Mouse (Mus musculus) embryonic facial prominence, embryonic 12.5 days (tissue): Measurements from ENCODE around the gene Lsm12. TPM values are rescaled to one million over a fixed set of nuclear protein-coding genes. Genes with fewer than 3 reads are reported as not detected.

Experiments used
- ATAC-seq: fragments of 200-750 bp; cut with Nextera tagmentation; 2 replicates; pipeline ENCODE4 v1.8.0; 2017; ENCODE audit not compliant: insufficient number of reproducible peaks, insufficient read depth, low FRiP score, low TSS enrichment
- H3K27ac ChIP-seq: fragments of 300-500 bp; sonication (generic); 2 replicates; pipeline ENCODE4 v1.5.1; 2016; ENCODE audit warnings: mild to moderate bottlenecking
- H3K27me3 ChIP-seq: fragments of 300-500 bp; sonication (generic); 2 replicates; pipeline ENCODE4 v1.6.1; 2016; ENCODE audit warnings: mild to moderate bottlenecking, moderate library complexity
- H3K36me3 ChIP-seq: fragments of 300-500 bp; sonication (generic); 2 replicates; pipeline ENCODE4 v1.6.1; 2016; ENCODE audit warnings: mild to moderate bottlenecking
- H3K4me1 ChIP-seq: fragments of 300-500 bp; sonication (generic); 2 replicates; pipeline ENCODE4 v1.6.1; 2016
- H3K4me2 ChIP-seq: fragments of 300-500 bp; sonication (generic); replicated peaks from 2 replicates; pipeline ENCODE4 v1.6.1; 2016; ENCODE audit warnings: mild to moderate bottlenecking, moderate library complexity
- H3K4me3 ChIP-seq: fragments of 300-500 bp; sonication (generic); 2 replicates; pipeline ENCODE4 v1.5.1; 2016; ENCODE audit warnings: mild to moderate bottlenecking
- H3K9ac ChIP-seq: fragments of 300-500 bp; sonication (generic); 2 replicates; pipeline ENCODE4 v1.6.1; 2016; ENCODE audit warnings: mild to moderate bottlenecking, moderate library complexity
- H3K9me3 ChIP-seq: fragments of 300-500 bp; sonication (generic); 2 replicates; pipeline ENCODE4 v1.6.1; 2016; ENCODE audit warnings: mild to moderate bottlenecking, moderate library complexity
- WGBS: fragments of 180-500 bp; shearing (Covaris S2); methylation state at CpG from one replicate; pipeline ENCODE4 v1.1.7; 2016; 5-methylcytosine and 5-hydroxymethylcytosine counted together
- polyA plus RNA-seq: library from polyadenylated mRNA; unstranded; fragments of >200 nt; fragmentation: Nextera tagmentation; extraction: Ambion mirVana; gene quantifications from 2 replicates; pipeline ENCODE4 v1.2.1, GENCODE M21; 2016

The Lsm12 gene
- polyA plus RNA-seq, 1 experiment from 2014 or later = 108 TPM

DNA sequence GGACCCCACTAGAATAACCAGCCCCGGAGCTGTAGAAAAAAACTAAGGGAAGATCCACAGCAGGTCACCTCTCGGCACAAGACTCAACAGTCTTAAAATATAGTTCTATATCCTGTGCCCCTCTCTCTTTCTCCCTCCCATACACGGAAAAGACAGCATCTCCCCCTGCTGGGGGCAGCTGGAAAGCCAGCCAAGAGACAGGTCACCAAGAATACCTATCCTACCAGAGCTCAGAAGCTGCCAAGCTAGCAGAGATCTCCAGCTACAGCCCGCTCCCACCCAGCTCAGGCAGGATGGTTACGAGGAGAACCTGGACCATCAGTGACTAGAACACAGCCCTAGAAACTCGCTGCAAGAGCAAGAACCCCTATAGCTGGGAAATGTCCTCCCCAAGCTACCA lies 38.1 kb upstream of the Lsm12 start:
- no peak for ATAC-seq
- Histone ChIP-seq H3K9ac (no peak overlapping the region), H3K36me3 (peaks cover 10% of the 10 kb centered on the region; the same call in 1 of the 2 replicates), H3K4me1 (peaks cover 59% of the 10 kb centered on the region), H3K4me3 (no peak overlapping the region), H3K4me2 (no peak overlapping the region), H3K27me3 (no peaks in the 10 kb centered on the region), H3K9me3 (no peaks in the 10 kb centered on the region), H3K27ac (no peak overlapping the region)
- WGBS = 38% methylated on average over 6 of the region's 6 CpGs

DNA sequence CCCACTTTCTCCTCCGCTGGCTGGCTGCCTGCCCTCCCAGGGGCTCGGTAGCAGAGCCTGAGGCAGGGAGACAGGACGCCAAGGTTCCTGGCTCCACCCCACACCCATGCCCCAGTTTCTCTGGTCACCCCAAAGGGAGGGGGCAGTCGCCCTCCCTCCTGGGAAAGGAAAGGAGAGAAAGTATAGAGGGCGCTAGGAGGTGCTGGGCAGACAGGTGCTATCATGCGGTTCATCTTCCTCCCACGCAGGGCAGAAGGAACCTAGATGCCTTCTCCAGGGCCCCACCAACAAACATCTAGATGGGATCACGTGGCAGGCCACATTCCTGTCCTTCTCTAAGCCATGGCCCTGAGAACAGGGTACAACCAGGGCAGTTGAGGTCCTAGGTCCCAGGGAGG lies 36.9 kb upstream of the Lsm12 start:
- no peaks in the 10 kb centered on the region for H3K27me3 ChIP-seq
- no peak overlapping the region for H3K4me2 ChIP-seq
- no peak overlapping the region; the same call in 1 of the 2 replicates for H3K27ac ChIP-seq
- no peak overlapping the region for H3K4me3 ChIP-seq
- H3K36me3 ChIP-seq = peaks cover 13% of the 10 kb centered on the region; the same call in 1 of the 2 replicates
- WGBS = 70% methylated on average over 8 of the region's 8 CpGs
- peaks cover 59% of the 10 kb centered on the region for H3K4me1 ChIP-seq
- no peaks in the 10 kb centered on the region for H3K9me3 ChIP-seq
- no peak overlapping the region for H3K9ac ChIP-seq
- no peak for ATAC-seq

DNA sequence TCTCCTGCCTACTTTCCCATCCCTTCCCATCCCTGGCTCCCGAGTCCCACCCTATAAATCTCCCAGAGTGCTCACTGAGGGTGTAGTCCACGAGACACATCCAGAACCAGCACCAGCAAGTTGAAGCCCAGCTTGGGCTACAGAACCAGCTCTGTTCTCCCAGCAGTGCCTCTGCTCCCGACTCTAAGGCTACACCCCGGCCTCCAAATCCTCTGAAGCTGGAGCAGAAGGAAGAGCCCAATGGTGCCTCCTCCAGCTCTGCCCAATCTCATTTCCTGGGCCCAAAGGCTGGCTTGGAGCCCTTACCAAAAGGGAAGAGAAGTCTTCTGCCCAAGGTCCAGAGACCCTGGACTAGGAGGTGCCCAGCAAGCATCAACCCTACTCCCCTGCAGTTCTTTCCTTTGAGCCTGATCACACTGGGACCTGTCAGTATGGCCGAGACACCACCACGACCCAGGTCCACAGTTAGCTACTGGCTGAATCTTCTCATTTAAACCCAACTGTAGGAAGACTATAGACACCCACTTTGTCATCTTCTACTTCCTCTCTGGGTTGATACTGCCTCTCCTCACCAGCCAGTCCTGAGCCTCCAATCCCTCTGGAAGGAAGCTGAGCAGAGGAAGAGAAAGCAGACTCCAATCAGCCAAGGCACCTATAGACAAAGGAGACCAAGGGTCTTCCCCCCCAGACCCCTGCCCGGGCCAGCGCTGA lies 36.3 kb upstream of the Lsm12 start:
- 86% methylated on average over 8 of the region's 8 CpGs for WGBS
- Histone ChIP-seq H3K9ac (no peak overlapping the region), H3K9me3 (no peaks in the 10 kb centered on the region), H3K27ac (no peak overlapping the region; the same call in 1 of the 2 replicates), H3K4me2 (no peak overlapping the region), H3K4me1 (peaks cover 57% of the 10 kb centered on the region), H3K36me3 (peaks cover 13% of the 10 kb centered on the region; the same call in 1 of the 2 replicates), H3K27me3 (no peaks in the 10 kb centered on the region), H3K4me3 (no peak overlapping the region)
- ATAC-seq = no peak

DNA sequence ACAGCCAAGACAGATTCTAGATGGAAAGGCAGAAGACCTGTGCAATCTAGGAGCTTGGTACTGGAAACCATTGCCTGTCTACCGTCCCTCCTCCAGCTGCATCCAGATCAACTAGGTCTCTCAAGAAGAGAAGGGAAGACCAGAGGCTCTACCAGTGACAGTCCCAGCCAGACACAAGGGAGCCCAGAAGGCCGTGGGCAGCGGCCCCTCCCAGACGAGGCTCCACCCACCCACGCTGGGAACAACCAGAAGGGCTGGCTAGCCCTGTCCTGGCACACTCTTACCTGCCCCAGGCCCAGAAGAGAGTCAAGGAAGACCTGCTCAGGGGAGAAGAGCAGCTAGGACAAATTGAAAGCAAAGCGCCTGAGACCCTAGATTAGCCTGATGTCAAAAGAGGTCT lies 35.4 kb upstream of the Lsm12 start:
- Histone ChIP-seq H3K4me1 (peaks cover 64% of the 10 kb centered on the region), H3K9ac (no peak overlapping the region), H3K4me3 (no peak overlapping the region), H3K4me2 (no peak overlapping the region), H3K27me3 (no peaks in the 10 kb centered on the region), H3K27ac (peak overlapping the region; percentile 25; the same call in 1 of the 2 replicates), H3K9me3 (no peaks in the 10 kb centered on the region), H3K36me3 (peaks cover 13% of the 10 kb centered on the region; the same call in 1 of the 2 replicates)
- WGBS = 68% methylated on average over 6 of the region's 6 CpGs
- ATAC-seq = no peak

DNA sequence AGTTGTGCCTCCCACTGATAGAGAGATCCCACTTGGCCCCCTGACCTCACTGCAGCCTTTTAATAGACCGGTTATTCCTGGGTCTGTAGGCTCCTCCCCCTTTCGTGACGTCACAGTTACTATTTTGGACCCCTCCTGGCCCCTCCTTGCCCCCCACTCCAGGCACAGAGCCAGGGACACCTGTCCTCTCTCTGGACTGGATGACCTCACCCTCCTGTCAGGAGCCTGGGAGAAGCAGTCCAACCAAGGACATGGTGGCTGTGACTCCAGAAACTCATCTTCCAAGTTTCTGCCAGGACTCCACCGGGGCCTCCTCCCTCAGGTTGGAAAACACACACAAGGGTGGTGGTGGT lies 34.9 kb upstream of the Lsm12 start:
- Histone ChIP-seq H3K4me3 (no peak overlapping the region), H3K36me3 (peaks cover 13% of the 10 kb centered on the region; the same call in 1 of the 2 replicates), H3K27me3 (no peaks in the 10 kb centered on the region), H3K9me3 (no peaks in the 10 kb centered on the region), H3K27ac (peak overlapping the region; percentile 25; the same call in 1 of the 2 replicates), H3K9ac (no peak overlapping the region), H3K4me1 (peaks cover 64% of the 10 kb centered on the region), H3K4me2 (no peak overlapping the region)
- no peak for ATAC-seq
- 77% methylated on average over 4 of the region's 4 CpGs for WGBS

DNA sequence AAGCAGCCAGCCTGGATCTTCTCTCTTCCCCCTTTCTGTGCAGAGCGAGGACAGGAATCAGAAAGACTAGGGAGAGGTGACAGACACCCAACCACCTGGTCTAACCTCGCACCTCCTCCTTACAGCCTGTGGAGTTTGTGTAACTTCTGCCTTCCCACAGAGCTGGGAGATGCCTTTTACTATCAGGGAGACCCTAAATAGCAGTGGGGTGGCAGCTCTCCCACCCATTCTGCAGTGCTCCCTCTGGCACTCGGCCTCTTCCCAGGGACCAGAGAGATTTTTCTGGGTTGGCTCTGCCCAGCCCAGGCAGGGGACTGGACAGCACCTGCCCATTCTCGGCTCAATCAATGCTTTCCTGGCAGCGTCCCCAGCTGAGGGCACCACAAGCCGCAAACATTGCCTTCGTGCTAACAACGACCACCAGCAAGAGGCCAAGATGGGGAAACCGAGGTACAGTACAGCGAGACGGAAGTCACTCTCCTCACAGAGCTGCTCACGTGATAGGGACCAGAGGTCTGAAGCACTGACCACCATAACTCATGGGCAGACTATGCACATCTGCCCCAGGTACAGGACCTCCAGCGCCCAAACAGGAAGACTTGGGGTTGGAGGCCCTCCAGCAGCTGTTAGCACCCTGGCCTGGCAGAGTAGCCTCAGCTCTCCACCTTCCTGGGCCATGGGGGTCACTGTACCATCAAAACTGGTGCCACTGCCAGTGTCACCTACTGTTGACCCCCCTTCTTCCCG lies 34.3 kb upstream of the Lsm12 start:
- Histone ChIP-seq H3K4me2 (peak overlapping the region; percentile 64), H3K36me3 (peaks cover 13% of the 10 kb centered on the region; the same call in 1 of the 2 replicates), H3K4me3 (peak overlapping the region; percentile 32), H3K9ac (peak overlapping the region; percentile 55), H3K27ac (peak overlapping the region; percentile 91), H3K27me3 (no peaks in the 10 kb centered on the region), H3K4me1 (peaks cover 64% of the 10 kb centered on the region), H3K9me3 (no peaks in the 10 kb centered on the region)
- 69% methylated on average over 14 of the region's 14 CpGs for WGBS
- ATAC-seq = 0 out of 2 replicates have a peak, but pooled peaks have one; percentile 2

DNA sequence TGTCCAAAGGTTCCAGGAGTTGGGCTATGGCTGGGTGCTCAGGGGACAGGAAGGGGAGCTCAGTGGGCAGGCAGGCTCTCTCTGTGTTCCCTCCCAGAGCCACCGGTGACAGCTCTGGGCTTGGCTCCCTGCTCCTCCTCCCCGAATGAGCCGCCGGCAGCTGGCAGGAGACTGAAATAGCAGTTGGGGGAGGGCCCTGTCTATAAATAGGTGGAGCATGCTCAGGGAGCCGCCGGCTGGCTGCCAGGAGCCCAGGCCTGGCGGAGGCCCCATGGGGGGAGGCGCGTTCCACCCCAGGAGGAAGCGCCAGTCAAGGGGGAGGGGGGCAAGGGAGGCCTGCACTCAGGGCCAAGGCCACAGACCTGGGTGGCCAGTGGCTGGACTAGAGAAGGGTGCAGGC lies 33.7 kb upstream of the Lsm12 start:
- H3K4me1 ChIP-seq = peaks cover 67% of the 10 kb centered on the region
- ATAC-seq = peak; percentile 74

DNA sequence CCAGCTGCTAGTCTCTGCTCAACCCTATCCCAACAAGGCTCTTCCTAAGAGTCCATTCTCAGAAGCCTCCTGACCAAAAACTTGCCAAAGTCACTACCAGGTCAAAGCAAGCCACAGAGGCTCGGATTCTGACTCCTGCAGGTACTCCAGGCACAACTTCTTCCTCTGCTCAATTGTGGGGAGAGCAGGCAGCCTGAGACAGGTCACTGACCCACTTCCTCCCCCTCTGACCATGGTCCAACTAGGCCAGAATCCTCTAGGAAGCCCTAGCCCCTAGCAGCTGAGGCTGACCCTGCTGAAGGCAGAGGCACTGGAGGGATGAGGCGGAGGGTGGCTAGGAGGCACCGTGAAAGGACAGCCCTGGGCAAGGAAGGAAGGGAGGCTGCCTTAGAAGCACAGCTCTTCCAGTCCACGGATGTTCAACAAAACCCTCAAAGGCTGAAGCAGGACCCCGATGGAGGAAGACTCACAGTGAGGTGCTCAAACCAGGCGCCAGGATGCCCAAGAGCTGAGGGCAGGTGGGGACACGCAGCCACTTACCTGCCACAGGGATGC lies 32.9 kb upstream of the Lsm12 start:
- no peaks in the 10 kb centered on the region for H3K27me3 ChIP-seq
- peak overlapping the region; percentile 32 for H3K4me3 ChIP-seq
- H3K4me2 ChIP-seq = peak overlapping the region; percentile 64
- H3K36me3 ChIP-seq = peaks cover 13% of the 10 kb centered on the region; the same call in 1 of the 2 replicates
- peak overlapping the region; percentile 91 for H3K27ac ChIP-seq
- peaks cover 67% of the 10 kb centered on the region for H3K4me1 ChIP-seq
- WGBS = 61% methylated on average over 7 of the region's 7 CpGs
- H3K9me3 ChIP-seq = no peaks in the 10 kb centered on the region
- ATAC-seq = no peak
- peak overlapping the region; percentile 55 for H3K9ac ChIP-seq

More for the DNA sequence above, 33.7 kb upstream of the Lsm12 start:
- peak overlapping the region; percentile 55 for H3K9ac ChIP-seq
- peak overlapping the region; percentile 32 for H3K4me3 ChIP-seq
- peaks cover 13% of the 10 kb centered on the region; the same call in 1 of the 2 replicates for H3K36me3 ChIP-seq
- no peaks in the 10 kb centered on the region for H3K27me3 ChIP-seq
- 0% methylated on average over 10 of the region's 10 CpGs for WGBS
- peak overlapping the region; percentile 91 for H3K27ac ChIP-seq
- H3K9me3 ChIP-seq = no peaks in the 10 kb centered on the region
- H3K4me2 ChIP-seq = peak overlapping the region; percentile 64

DNA sequence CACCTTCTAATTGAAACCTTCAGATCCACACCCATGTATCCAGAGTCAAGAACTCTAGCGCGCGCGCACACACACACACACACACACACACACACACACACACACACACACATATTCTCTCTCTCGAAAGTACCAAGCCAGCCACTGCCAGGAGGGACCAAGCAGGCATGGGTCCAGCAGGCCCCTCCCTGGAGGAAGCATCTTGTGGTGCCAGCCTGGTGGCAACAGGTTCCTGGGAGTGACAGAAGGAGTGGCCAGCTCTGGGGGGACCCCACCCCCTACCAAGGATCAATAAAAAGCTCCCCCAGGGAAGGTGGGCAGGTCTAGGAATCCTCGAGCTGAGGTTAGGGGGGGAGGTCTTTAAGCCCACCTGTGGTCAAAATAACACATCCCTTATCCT lies 32.3 kb upstream of the Lsm12 start:
- Histone ChIP-seq H3K27me3 (no peaks in the 10 kb centered on the region), H3K36me3 (peaks cover 13% of the 10 kb centered on the region; the same call in 1 of the 2 replicates), H3K9ac (no peak overlapping the region), H3K27ac (no peak overlapping the region), H3K9me3 (no peaks in the 10 kb centered on the region), H3K4me2 (peak overlapping the region; percentile 64), H3K4me1 (peaks cover 66% of the 10 kb centered on the region), H3K4me3 (peak overlapping the region; percentile 1; the same call in 1 of the 2 replicates)
- ATAC-seq = no peak
- WGBS = 72% methylated on average over 6 of the region's 6 CpGs

DNA sequence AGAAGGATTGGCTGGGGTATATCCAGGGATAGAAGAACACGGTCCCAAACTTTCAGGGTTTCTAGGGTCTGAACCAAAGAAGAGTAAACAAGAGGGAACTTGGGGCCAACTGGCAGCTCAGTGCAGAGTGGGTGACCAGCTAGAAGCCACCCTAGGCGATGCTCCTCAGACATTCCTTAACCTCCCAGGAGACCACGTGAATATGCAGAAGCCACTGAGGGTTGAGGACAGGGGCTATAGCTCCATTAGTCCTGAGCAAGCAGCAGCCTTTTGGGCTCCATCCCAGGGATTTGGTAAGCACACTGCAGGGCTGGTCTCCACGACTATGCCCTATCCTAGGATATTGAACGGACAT lies 31.8 kb upstream of the Lsm12 start:
- H3K4me1 ChIP-seq = peaks cover 71% of the 10 kb centered on the region
- H3K4me2 ChIP-seq = peak overlapping the region; percentile 64
- H3K9ac ChIP-seq = 0 out of 2 replicates have a peak overlapping the region, but pooled peaks have one; percentile 4
- no peaks in the 10 kb centered on the region for H3K27me3 ChIP-seq
- peak overlapping the region; percentile 37; the same call in 1 of the 2 replicates for H3K27ac ChIP-seq
- H3K9me3 ChIP-seq = no peaks in the 10 kb centered on the region
- peaks cover 11% of the 10 kb centered on the region; the same call in 1 of the 2 replicates for H3K36me3 ChIP-seq
- 52% methylated on average over 5 of the region's 5 CpGs for WGBS
- no peak overlapping the region for H3K4me3 ChIP-seq
- ATAC-seq = no peak

DNA sequence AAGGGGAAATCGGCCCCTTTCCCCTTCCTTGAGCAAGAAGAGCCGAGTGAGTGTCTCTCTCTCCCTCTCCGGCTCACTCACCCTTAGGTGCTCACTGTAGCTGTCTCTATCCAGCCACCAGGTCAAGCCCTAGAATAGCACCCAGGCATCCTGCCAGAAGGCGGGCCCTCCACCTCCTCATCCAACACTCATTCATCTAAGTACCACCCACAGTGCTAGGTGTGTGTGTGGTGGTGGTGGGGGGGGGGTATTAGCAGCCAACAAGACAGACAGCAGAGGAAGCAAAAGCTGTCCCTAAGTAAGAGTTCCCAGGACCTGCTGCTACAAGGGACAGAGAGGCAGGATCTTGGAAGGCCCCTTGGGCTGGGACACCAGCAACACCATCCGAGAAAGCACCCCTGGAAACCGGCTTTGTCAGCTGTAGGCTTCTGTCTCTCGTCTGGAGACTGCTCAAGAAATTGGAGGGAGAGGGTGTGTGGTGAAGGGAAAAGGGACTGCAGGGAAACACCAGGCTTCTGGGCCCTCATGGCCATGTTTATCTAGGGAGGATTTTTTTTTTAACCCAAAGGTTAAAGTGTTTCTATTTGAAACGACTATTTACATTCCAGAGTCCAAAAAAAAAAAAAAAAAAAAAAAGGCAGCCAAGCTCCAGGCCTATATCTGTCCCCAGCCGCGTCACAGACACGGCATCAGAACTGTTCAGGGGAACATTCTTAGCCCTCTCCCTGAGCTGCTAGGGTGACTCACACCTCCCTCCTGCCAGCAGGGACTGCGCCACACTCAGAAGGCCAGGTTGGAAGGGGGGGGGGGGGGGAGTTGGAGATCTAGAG lies 31.2 kb upstream of the Lsm12 start:
- peaks cover 5% of the 10 kb centered on the region; the same call in 1 of the 2 replicates for H3K36me3 ChIP-seq
- no peak overlapping the region for H3K4me3 ChIP-seq
- H3K4me1 ChIP-seq = peaks cover 76% of the 10 kb centered on the region
- ATAC-seq = no peak
- H3K4me2 ChIP-seq = peak overlapping the region; percentile 64
- 36% methylated on average over 12 of the region's 12 CpGs for WGBS
- no peaks in the 10 kb centered on the region for H3K27me3 ChIP-seq
- 0 out of 2 replicates have a peak overlapping the region, but pooled peaks have one; percentile 4 for H3K9ac ChIP-seq
- peak overlapping the region; percentile 63 for H3K27ac ChIP-seq
- H3K9me3 ChIP-seq = no peaks in the 10 kb centered on the region
